Mouse (Mus musculus) heart, postnatal 10 days (tissue): Measurements from ENCODE around the gene Tanc1. TPM values are rescaled to one million over a fixed set of nuclear protein-coding genes. Genes with fewer than 3 reads are reported as not detected.
A peak's percentile ranks its signal among the peaks of the same experiment; 100 is the strongest.

Source experiments
- DNase-seq, 2 experiments: peaks; one replicate each; pipeline ENCODE4 v3.0.0; 2021
- intact Hi-C: fragments of 180-260 bp; cut with DNase I; formaldehyde crosslinking; loops from one replicate; pipeline ENCODE4 v1.15.1; 2025
- total RNA-seq, 2 experiments: library from RNA; stranded (reverse); gene quantifications; 2 replicates each; pipeline ENCODE4 v1.2.3; 2021

Gene Tanc1
- total RNA-seq, 2 experiments from 2014 or later, result 37.0 to 37.6 TPM

GRCm38 (mm10) chr2:59812641-59813040, 200.8 kb downstream of the Tanc1 start:
- DNase-seq, result no peak
- intact Hi-C loops, result no loop called here

GRCm38 (mm10) chr2:59813457-59813856, 201.6 kb downstream of the Tanc1 start:
- no peak for DNase-seq
- intact Hi-C loops, result no loop called here

GRCm38 (mm10) chr2:59814997-59815396, 203.2 kb downstream of the Tanc1 start:
- no peak for DNase-seq
- intact Hi-C loops, result no loop called here

- no peak for DNase-seq
- intact Hi-C loops, result no loop called here
These were observed 206.8 kb downstream of the Tanc1 start for GRCm38 (mm10) chr2:59818663-59819062.

- no peak for DNase-seq
- intact Hi-C loops, result no loop called here
These were observed 207.6 kb downstream of the Tanc1 start for GRCm38 (mm10) chr2:59819415-59819814.

GRCm38 (mm10) chr2:59820088-59820487, 208.2 kb downstream of the Tanc1 start:
- no peak for DNase-seq

GRCm38 (mm10) chr2:59821044-59821443, 209.2 kb downstream of the Tanc1 start:
- intact Hi-C loops, result no loop called here
- no peak for DNase-seq

More at GRCm38 (mm10) chr2:59820088-59820487, 208.2 kb downstream of the Tanc1 start:
- intact Hi-C loops, result no loop called here

- DNase-seq, result peak; percentile 69 to 77
- intact Hi-C loops, result no loop called here
These were observed 212.4 kb downstream of the Tanc1 start for GRCm38 (mm10) chr2:59824289-59824688.

GRCm38 (mm10) chr2:59825380-59825779, 213.5 kb downstream of the Tanc1 start:
- DNase-seq, result peak in 1 of 2 experiments; percentile 35
- intact Hi-C loops, result no loop called here

- no peak for DNase-seq
- intact Hi-C loops, result no loop called here
These were observed 216.3 kb downstream of the Tanc1 start for GRCm38 (mm10) chr2:59828103-59828655.

GRCm38 (mm10) chr2:59828777-59829508, 217.1 kb downstream of the Tanc1 start:
- peak; percentile 84 to 85 for DNase-seq
- intact Hi-C loops, result no loop called here

GRCm38 (mm10) chr2:59829718-59830117, 217.9 kb downstream of the Tanc1 start:
- intact Hi-C loops, result no loop called here
- no peak for DNase-seq

- DNase-seq, result peak; percentile 67 to 75
- intact Hi-C loops, result no loop called here
These were observed 218.3 kb downstream of the Tanc1 start for GRCm38 (mm10) chr2:59830151-59830550.

- no peak for DNase-seq
- intact Hi-C loops, result no loop called here
These were observed 219.1 kb downstream of the Tanc1 start for GRCm38 (mm10) chr2:59830940-59831339.

GRCm38 (mm10) chr2:59831831-59832230, 220.0 kb downstream of the Tanc1 start:
- intact Hi-C loops, result no loop called here

GRCm38 (mm10) chr2:59838825-59839224, 227.0 kb downstream of the Tanc1 start:
- intact Hi-C loops, result no loop called here
- DNase-seq, result peak in 1 of 2 experiments; percentile 44

More at GRCm38 (mm10) chr2:59831831-59832230, 220.0 kb downstream of the Tanc1 start:
- DNase-seq, result no peak

- no peak for DNase-seq
- intact Hi-C loops, result no loop called here
These were observed 227.9 kb downstream of the Tanc1 start for GRCm38 (mm10) chr2:59839755-59840154.

- no peak for DNase-seq
- intact Hi-C loops, result no loop called here
These were observed 228.3 kb downstream of the Tanc1 start for GRCm38 (mm10) chr2:59840191-59840590.

- intact Hi-C loops, result no loop called here
- peak; percentile 50 to 60 for DNase-seq
These were observed 229.5 kb downstream of the Tanc1 start for GRCm38 (mm10) chr2:59841189-59841939.

GRCm38 (mm10) chr2:59841944-59842343, 230.1 kb downstream of the Tanc1 start:
- intact Hi-C loops, result no loop called here
- DNase-seq, result no peak

GRCm38 (mm10) chr2:59842556-59843008, 230.7 kb downstream of the Tanc1 start:
- intact Hi-C loops, result no loop called here

More at GRCm38 (mm10) chr2:59842556-59843008, 230.7 kb downstream of the Tanc1 start:
- no peak for DNase-seq
